Mouse (Mus musculus): Measurements from ENCODE around the gene Bach1. TPM values are rescaled to one million over a fixed set of nuclear protein-coding genes. Genes with fewer than 3 reads are reported as not detected.

The Bach1 gene
- polyA plus RNA-seq, 2 experiments, result 4.2 to 5.4 TPM

DNA sequence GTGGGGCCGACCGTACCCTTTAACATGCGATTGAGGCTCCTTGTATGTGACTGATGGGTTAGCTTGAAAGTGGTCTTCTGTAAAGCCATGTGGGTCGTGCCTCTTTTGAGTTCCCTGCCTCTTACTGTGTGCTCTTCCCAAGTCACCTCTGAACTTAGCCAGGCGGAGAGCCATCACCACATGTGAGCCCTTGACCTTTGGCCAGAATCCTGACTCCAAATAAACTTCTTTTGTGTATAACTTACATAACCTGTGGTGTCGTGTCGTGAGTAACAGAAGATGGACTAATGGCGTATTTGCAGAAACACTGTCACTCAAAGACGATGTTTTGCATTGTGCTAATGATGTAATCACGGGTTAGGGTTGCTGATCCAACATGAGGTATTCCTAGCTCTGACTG is 22.6 kb upstream of the Bach1 start:
- 57% methylated on average over 10 of the region's 10 CpGs for WGBS (ENCODE audit: insufficient replicate concordance)
- H3K27ac ChIP-seq, result no peak overlapping the region
- TF ChIP-seq EP300 (IDR thresholded peaks at IDR 0.05; ENCODE audit: low read depth), result no peak
- no peak for TF ChIP-seq CTCF (IDR thresholded peaks at IDR 0.05; ENCODE audit: low read depth)
- no peak overlapping the region for H3K4me2 ChIP-seq (ENCODE audit: low read depth)
- no peak overlapping the region for H3K4me3 ChIP-seq (ENCODE audit: insufficient read depth in 1 of 2, low read depth in 2 of 2, low read length in 2 of 2)
- H3K27me3 ChIP-seq (ENCODE audit: control insufficient read depth, insufficient read depth, low read length), result no peaks in the 10 kb centered on the region
- DNase-seq (ENCODE audit: low read depth in 3 of 3, low spot score in 3 of 3) (no peak), ATAC-seq (ENCODE audit: insufficient read depth) (peak; percentile 28; the same call in 1 of the 2 replicates)
- no peaks in the 10 kb centered on the region; a peak in 2 of 4 replicates for H3K4me1 ChIP-seq (replicated peaks; ENCODE audit: control insufficient read depth in 2 of 2, insufficient read depth in 2 of 2, low read length in 1 of 2)
- no peaks in the 10 kb centered on the region for H3K36me3 ChIP-seq (replicated peaks; ENCODE audit: control insufficient read depth, insufficient read depth, low read depth)
- no peaks in the 10 kb centered on the region for H3K9me3 ChIP-seq (ENCODE audit: control insufficient read depth, low read length)
- H3K9ac ChIP-seq (replicated peaks), result no peak overlapping the region

DNA sequence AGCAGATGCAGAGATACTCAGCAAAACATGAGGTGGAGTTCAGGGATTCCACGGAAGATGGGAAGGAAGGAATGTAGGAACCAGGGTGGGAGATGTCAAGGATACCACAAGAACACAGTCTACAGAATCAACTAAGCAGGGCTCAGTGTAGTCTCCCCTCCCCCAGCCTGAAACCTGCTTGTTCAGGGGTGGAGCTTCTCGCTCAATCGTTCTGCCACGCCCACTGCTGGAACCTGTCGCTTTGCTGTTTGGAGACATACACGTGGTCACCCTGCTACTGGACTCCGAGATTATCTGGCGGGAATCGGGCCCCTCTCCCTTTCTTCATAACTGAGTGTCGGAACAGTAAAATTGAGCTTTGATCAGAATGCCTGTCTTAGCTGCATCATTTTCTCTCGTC is 20.1 kb upstream of the Bach1 start:
- DNase-seq (ENCODE audit: low read depth in 3 of 3, low spot score in 3 of 3) (no peak), ATAC-seq (ENCODE audit: insufficient read depth) (no peak)
- 43% methylated on average over 11 of the region's 11 CpGs for WGBS (ENCODE audit: insufficient replicate concordance)
- no peaks in the 10 kb centered on the region; a peak in 2 of 4 replicates for H3K4me1 ChIP-seq (replicated peaks; ENCODE audit: control insufficient read depth in 2 of 2, insufficient read depth in 2 of 2, low read length in 1 of 2)
- H3K4me2 ChIP-seq (ENCODE audit: low read depth), result no peak overlapping the region
- no peak overlapping the region for H3K27ac ChIP-seq
- no peak overlapping the region for H3K9ac ChIP-seq (replicated peaks)
- TF ChIP-seq CTCF (IDR thresholded peaks at IDR 0.05; ENCODE audit: low read depth), result no peak
- TF ChIP-seq EP300 (IDR thresholded peaks at IDR 0.05; ENCODE audit: low read depth), result no peak
- H3K36me3 ChIP-seq (replicated peaks; ENCODE audit: control insufficient read depth, insufficient read depth, low read depth), result no peaks in the 10 kb centered on the region
- no peak overlapping the region for H3K4me3 ChIP-seq (ENCODE audit: insufficient read depth in 1 of 2, low read depth in 2 of 2, low read length in 2 of 2)
- no peaks in the 10 kb centered on the region for H3K27me3 ChIP-seq (ENCODE audit: control insufficient read depth, insufficient read depth, low read length)
- H3K9me3 ChIP-seq (ENCODE audit: control insufficient read depth, low read length), result no peaks in the 10 kb centered on the region

DNA sequence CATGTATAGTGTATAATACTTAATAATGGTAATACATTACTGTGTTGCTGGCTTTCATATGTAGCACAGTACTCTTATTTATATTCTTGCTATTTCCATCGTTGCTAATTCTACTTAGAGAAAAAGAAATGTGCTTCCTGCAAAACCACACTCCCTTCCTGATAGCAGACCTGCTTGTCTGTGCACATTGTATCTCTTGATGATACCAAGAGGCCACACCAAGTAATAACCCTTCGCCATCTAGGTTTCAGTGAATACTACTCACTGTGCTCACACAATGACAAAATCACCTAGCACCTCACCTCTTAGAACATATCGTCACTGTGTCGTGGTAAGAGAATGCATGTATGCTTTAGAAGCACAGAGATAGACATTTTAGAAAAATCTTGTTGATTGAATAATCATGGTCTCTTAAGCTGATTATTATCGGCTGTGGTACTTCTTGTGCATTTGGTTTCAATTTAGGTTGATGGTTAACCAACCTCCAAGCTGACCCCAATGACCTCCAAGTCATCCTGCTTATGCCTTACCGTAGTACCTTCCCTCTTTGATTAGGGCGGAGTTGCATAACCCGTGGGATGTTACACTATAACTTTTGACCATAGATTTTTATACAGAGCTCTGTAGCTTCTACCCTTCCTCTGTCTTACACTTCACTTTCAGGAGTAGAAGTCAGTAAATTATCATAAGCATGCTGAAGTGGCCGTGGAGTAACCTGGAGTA is 17.7 kb upstream of the Bach1 start:
- no peaks in the 10 kb centered on the region; a peak in 2 of 4 replicates for H3K4me1 ChIP-seq (replicated peaks; ENCODE audit: control insufficient read depth in 2 of 2, insufficient read depth in 2 of 2, low read length in 1 of 2)
- 60% methylated on average over 9 of the region's 9 CpGs for WGBS (ENCODE audit: insufficient replicate concordance)
- no peaks in the 10 kb centered on the region for H3K9me3 ChIP-seq (ENCODE audit: control insufficient read depth, low read length)
- no peak overlapping the region for H3K4me3 ChIP-seq (ENCODE audit: insufficient read depth in 1 of 2, low read depth in 2 of 2, low read length in 2 of 2)
- H3K4me2 ChIP-seq (ENCODE audit: low read depth), result no peak overlapping the region
- ATAC-seq (ENCODE audit: insufficient read depth) (no peak), DNase-seq (ENCODE audit: low read depth in 3 of 3, low spot score in 3 of 3) (no peak)
- H3K27me3 ChIP-seq (ENCODE audit: control insufficient read depth, insufficient read depth, low read length), result no peaks in the 10 kb centered on the region
- no peak overlapping the region for H3K9ac ChIP-seq (replicated peaks)
- no peaks in the 10 kb centered on the region for H3K36me3 ChIP-seq (replicated peaks; ENCODE audit: control insufficient read depth, insufficient read depth, low read depth)
- TF ChIP-seq CTCF (IDR thresholded peaks at IDR 0.05; ENCODE audit: low read depth) (no peak), EP300 (IDR thresholded peaks at IDR 0.05; ENCODE audit: low read depth) (no peak)
- H3K27ac ChIP-seq, result no peak overlapping the region

DNA sequence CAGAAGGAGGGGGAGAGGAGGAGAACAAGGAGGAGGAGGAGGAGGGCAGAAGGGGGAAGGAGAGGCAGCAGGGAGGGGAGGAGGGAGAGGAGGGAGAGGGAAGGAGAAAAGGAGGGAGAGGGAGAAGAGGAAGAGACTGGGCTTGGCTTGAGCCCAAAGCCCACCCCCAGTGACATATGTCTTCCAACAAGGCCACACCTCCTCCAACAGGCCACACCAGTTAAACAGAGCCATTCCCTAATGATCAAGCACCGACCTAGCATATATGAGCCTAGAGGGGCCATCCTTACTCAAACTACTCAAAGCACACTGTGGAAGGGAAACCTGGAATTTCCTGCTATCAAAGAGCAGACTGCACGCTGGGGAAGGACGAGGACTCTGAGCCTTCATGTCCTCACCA is 16.9 kb upstream of the Bach1 start:
- no peak overlapping the region for H3K27ac ChIP-seq
- ATAC-seq (ENCODE audit: insufficient read depth) (no peak), DNase-seq (ENCODE audit: low read depth in 3 of 3, low spot score in 3 of 3) (no peak)
- no peaks in the 10 kb centered on the region for H3K27me3 ChIP-seq (ENCODE audit: control insufficient read depth, insufficient read depth, low read length)
- H3K9ac ChIP-seq (replicated peaks), result no peak overlapping the region
- no peak overlapping the region for H3K4me3 ChIP-seq (ENCODE audit: insufficient read depth in 1 of 2, low read depth in 2 of 2, low read length in 2 of 2)
- H3K4me2 ChIP-seq (ENCODE audit: low read depth), result no peak overlapping the region
- H3K9me3 ChIP-seq (ENCODE audit: control insufficient read depth, low read length), result no peaks in the 10 kb centered on the region
- no peaks in the 10 kb centered on the region for H3K36me3 ChIP-seq (replicated peaks; ENCODE audit: control insufficient read depth, insufficient read depth, low read depth)
- TF ChIP-seq EP300 (IDR thresholded peaks at IDR 0.05; ENCODE audit: low read depth) (no peak), CTCF (IDR thresholded peaks at IDR 0.05; ENCODE audit: low read depth) (no peak)
- WGBS (ENCODE audit: insufficient replicate concordance), result 40% methylated on average over 3 of the region's 3 CpGs
- H3K4me1 ChIP-seq (replicated peaks; ENCODE audit: control insufficient read depth in 2 of 2, insufficient read depth in 2 of 2, low read length in 1 of 2), result no peaks in the 10 kb centered on the region; a peak in 2 of 4 replicates

DNA sequence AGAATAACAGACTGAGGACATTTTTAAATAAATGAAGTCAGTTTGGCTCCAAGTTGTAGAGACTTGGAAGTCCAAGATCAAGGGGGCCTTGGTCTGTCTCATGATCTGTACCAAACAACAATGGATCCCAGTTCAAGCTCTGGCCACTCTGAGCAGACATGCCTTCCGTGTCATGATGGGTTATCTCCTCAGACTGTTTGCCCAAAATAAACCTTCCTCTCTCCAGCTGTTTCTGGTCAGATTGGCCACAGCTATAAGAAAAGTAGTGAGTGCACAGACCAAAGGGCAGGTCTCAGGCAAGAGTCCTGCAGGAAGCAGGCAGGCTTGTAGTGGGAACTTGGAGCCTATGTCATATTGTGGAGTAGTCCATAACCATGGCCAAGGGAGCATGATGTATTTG is 12.3 kb upstream of the Bach1 start:
- H3K36me3 ChIP-seq (replicated peaks; ENCODE audit: control insufficient read depth, insufficient read depth, low read depth), result no peaks in the 10 kb centered on the region
- H3K4me2 ChIP-seq (ENCODE audit: low read depth), result no peak overlapping the region
- H3K9me3 ChIP-seq (ENCODE audit: control insufficient read depth, low read length), result no peaks in the 10 kb centered on the region
- TF ChIP-seq CTCF (IDR thresholded peaks at IDR 0.05; ENCODE audit: low read depth) (no peak), EP300 (IDR thresholded peaks at IDR 0.05; ENCODE audit: low read depth) (no peak)
- WGBS (ENCODE audit: insufficient replicate concordance), result 12% methylated on average over 1 of the region's 1 CpGs
- H3K4me1 ChIP-seq (replicated peaks; ENCODE audit: control insufficient read depth in 2 of 2, insufficient read depth in 2 of 2, low read length in 1 of 2), result peaks cover 0 to 3% of the 10 kb centered on the region in 2 experiments; a peak in 1 of 4 replicates
- H3K27me3 ChIP-seq (ENCODE audit: control insufficient read depth, insufficient read depth, low read length), result no peaks in the 10 kb centered on the region
- no peak overlapping the region for H3K4me3 ChIP-seq (ENCODE audit: insufficient read depth in 1 of 2, low read depth in 2 of 2, low read length in 2 of 2)
- no peak overlapping the region for H3K9ac ChIP-seq (replicated peaks)
- H3K27ac ChIP-seq, result no peak overlapping the region
- DNase-seq (ENCODE audit: low read depth in 3 of 3, low spot score in 3 of 3), result no peak
- ATAC-seq (ENCODE audit: insufficient read depth), result no peak
